Mouse (Mus musculus): ENCODE measurements around the gene Neurod1. TPM values are rescaled to one million over a fixed set of nuclear protein-coding genes. Genes with fewer than 3 reads are reported as not detected.
A peak's percentile ranks its signal among the peaks of the same experiment; 100 is the strongest.

The Neurod1 gene
- total and polyA plus RNA-seq, 3 experiments: not detected

- H3K79me2 ChIP-seq (ENCODE audit: control insufficient read depth, insufficient read depth, low read length, poor library complexity): no peaks in the 10 kb centered on the region
- H3K4me3 ChIP-seq (ENCODE audit: control insufficient read depth in 1 of 2, insufficient read depth in 1 of 2, low read depth in 2 of 2, low read length in 2 of 2): no peak overlapping the region
- no peaks in the 10 kb centered on the region for H3K9me3 ChIP-seq (replicated peaks; ENCODE audit: insufficient read depth, low read length)
Observed at GRCm38 (mm10) chr2:79447198-79447597, 9.4 kb downstream of the Neurod1 start.

GRCm38 (mm10) chr2:79443861-79444620 is 12.5 kb downstream of the Neurod1 start:
- TF ChIP-seq USF2 (IDR thresholded peaks at IDR 0.05; ENCODE audit: borderline replicate concordance in 1 of 2, insufficient read depth in 1 of 2, low read depth in 1 of 2, low read length in 2 of 2): no peak
- no peak for TF ChIP-seq ZKSCAN1 (IDR thresholded peaks at IDR 0.05; ENCODE audit: low read depth, low read length)
- TF ChIP-seq CHD2 (IDR thresholded peaks at IDR 0.05; ENCODE audit: low read length): no peak
- TF ChIP-seq CTCF (IDR thresholded peaks at IDR 0.05 in 2 of 3, conservative IDR thresholded peaks at IDR 0.05 in 1 of 3; ENCODE audit: control insufficient read depth in 1 of 3, insufficient read depth in 1 of 3, low read depth in 2 of 3, low read length in 3 of 3, poor library complexity in 1 of 3, severe bottlenecking in 1 of 3): no peak
- no peak for TF ChIP-seq E2F4 (IDR thresholded peaks at IDR 0.05; ENCODE audit: borderline replicate concordance, low read depth, low read length)
- no peak for TF ChIP-seq TAL1 (IDR thresholded peaks at IDR 0.05; ENCODE audit: low read length)
- TF ChIP-seq USF1 (IDR thresholded peaks at IDR 0.05; ENCODE audit: low read depth, low read length): no peak
- no peak for TF ChIP-seq RAD21 (IDR thresholded peaks at IDR 0.05; ENCODE audit: low read depth, low read length)
- TF ChIP-seq HCFC1 (IDR thresholded peaks at IDR 0.05; ENCODE audit: low read depth, low read length): no peak
- no peak for TF ChIP-seq BHLHE40 (IDR thresholded peaks at IDR 0.05; ENCODE audit: borderline replicate concordance, low read depth, low read length)
- TF ChIP-seq ETS1 (IDR thresholded peaks at IDR 0.05; ENCODE audit: low read depth, low read length): no peak
- TF ChIP-seq NRF1 (IDR thresholded peaks at IDR 0.05; ENCODE audit: insufficient read depth, low read depth, low read length, poor library complexity, severe bottlenecking): no peak
- TF ChIP-seq SMC3 (IDR thresholded peaks at IDR 0.05; ENCODE audit: low read depth, low read length): no peak
- TF ChIP-seq EP300 (IDR thresholded peaks at IDR 0.05; ENCODE audit: low read depth in 1 of 2, low read length in 2 of 2): no peak
- H3K36me3 ChIP-seq (ENCODE audit: control insufficient read depth in 1 of 2, insufficient read depth in 2 of 2, low read length in 2 of 2): no peaks in the 10 kb centered on the region
- no peaks in the 10 kb centered on the region for H3K9me3 ChIP-seq (replicated peaks; ENCODE audit: insufficient read depth, low read length)
- no peak overlapping the region for H3K4me3 ChIP-seq (ENCODE audit: control insufficient read depth in 1 of 2, insufficient read depth in 1 of 2, low read depth in 2 of 2, low read length in 2 of 2)
- H3K79me2 ChIP-seq (ENCODE audit: control insufficient read depth, insufficient read depth, low read length, poor library complexity): no peaks in the 10 kb centered on the region
- no peak overlapping the region for H3K9ac ChIP-seq (ENCODE audit: control insufficient read depth, low read depth, low read length, poor library complexity, severe bottlenecking)
- no peaks in the 10 kb centered on the region for H3K27me3 ChIP-seq (ENCODE audit: control insufficient read depth in 1 of 2, insufficient read depth in 2 of 2, low read length in 2 of 2)
- no peaks in the 10 kb centered on the region for H3K4me1 ChIP-seq (ENCODE audit: control insufficient read depth in 1 of 2, insufficient read depth in 2 of 2, low read length in 2 of 2)
- no peak for DNase-seq (ENCODE audit: low read depth, low spot score)
- H3K27ac ChIP-seq (ENCODE audit: control insufficient read depth, low read depth, low read length): no peak overlapping the region

More at GRCm38 (mm10) chr2:79447198-79447597, 9.4 kb downstream of the Neurod1 start:
- peak; percentile 31 to 65; a peak in 3 of 4 replicates for TF ChIP-seq EP300 (IDR thresholded peaks at IDR 0.05; ENCODE audit: low read depth in 1 of 2, low read length in 2 of 2)
- no peak for TF ChIP-seq CHD1 (IDR thresholded peaks at IDR 0.05; ENCODE audit: low read depth, low read length)
- TF ChIP-seq CTCF (IDR thresholded peaks at IDR 0.05 in 2 of 3, conservative IDR thresholded peaks at IDR 0.05 in 1 of 3; ENCODE audit: control insufficient read depth in 1 of 3, insufficient read depth in 1 of 3, low read depth in 2 of 3, low read length in 3 of 3, poor library complexity in 1 of 3, severe bottlenecking in 1 of 3): no peak
- no peak for TF ChIP-seq TBP (IDR thresholded peaks at IDR 0.05; ENCODE audit: low read depth, low read length)
- no peak for TF ChIP-seq POLR2A (IDR thresholded peaks at IDR 0.05; ENCODE audit: control insufficient read depth in 1 of 2, insufficient read depth in 1 of 2, low read depth in 1 of 2, low read length in 2 of 2, poor library complexity in 1 of 2)
- TF ChIP-seq JUND (IDR thresholded peaks at IDR 0.05; ENCODE audit: low read depth, low read length): 0 out of 2 replicates have a peak, but pooled peaks have one; percentile 17
- peak; percentile 76 for TF ChIP-seq ZKSCAN1 (IDR thresholded peaks at IDR 0.05; ENCODE audit: low read depth, low read length)
- peak; percentile 26; the same call in 1 of the 2 replicates for TF ChIP-seq ETS1 (IDR thresholded peaks at IDR 0.05; ENCODE audit: low read depth, low read length)
- no peak for TF ChIP-seq UBTF (IDR thresholded peaks at IDR 0.05; ENCODE audit: borderline replicate concordance, insufficient read depth, low read depth, low read length)
- TF ChIP-seq GABPA (IDR thresholded peaks at IDR 0.05; ENCODE audit: low read depth, low read length): no peak
- Histone ChIP-seq H3K9ac (ENCODE audit: control insufficient read depth, low read depth, low read length, poor library complexity, severe bottlenecking) (no peak overlapping the region), H3K27ac (ENCODE audit: control insufficient read depth, low read depth, low read length) (no peak overlapping the region), H3K36me3 (ENCODE audit: control insufficient read depth in 1 of 2, insufficient read depth in 2 of 2, low read length in 2 of 2) (no peaks in the 10 kb centered on the region), H3K27me3 (ENCODE audit: control insufficient read depth in 1 of 2, insufficient read depth in 2 of 2, low read length in 2 of 2) (peaks cover 0 to 2% of the 10 kb centered on the region in 2 experiments; a peak in 1 of 4 replicates), H3K4me1 (ENCODE audit: control insufficient read depth in 1 of 2, insufficient read depth in 2 of 2, low read length in 2 of 2) (no peaks in the 10 kb centered on the region)
- DNase-seq (ENCODE audit: low read depth, low spot score): peak; percentile 68
